Mouse (Mus musculus) thymus, postnatal 25 days (tissue): ENCODE results near the gene Tcf7l1.
"Not testable (repeated sequence)": the region's sequence is repeated elsewhere in the genome, so short reads cannot be mapped to it uniquely, and the experiment has no call there.

ENCODE experiments used
- DNase-seq: peaks from one replicate; pipeline ENCODE4 v3.0.0; 2022

Tcf7l1 gene

DNA sequence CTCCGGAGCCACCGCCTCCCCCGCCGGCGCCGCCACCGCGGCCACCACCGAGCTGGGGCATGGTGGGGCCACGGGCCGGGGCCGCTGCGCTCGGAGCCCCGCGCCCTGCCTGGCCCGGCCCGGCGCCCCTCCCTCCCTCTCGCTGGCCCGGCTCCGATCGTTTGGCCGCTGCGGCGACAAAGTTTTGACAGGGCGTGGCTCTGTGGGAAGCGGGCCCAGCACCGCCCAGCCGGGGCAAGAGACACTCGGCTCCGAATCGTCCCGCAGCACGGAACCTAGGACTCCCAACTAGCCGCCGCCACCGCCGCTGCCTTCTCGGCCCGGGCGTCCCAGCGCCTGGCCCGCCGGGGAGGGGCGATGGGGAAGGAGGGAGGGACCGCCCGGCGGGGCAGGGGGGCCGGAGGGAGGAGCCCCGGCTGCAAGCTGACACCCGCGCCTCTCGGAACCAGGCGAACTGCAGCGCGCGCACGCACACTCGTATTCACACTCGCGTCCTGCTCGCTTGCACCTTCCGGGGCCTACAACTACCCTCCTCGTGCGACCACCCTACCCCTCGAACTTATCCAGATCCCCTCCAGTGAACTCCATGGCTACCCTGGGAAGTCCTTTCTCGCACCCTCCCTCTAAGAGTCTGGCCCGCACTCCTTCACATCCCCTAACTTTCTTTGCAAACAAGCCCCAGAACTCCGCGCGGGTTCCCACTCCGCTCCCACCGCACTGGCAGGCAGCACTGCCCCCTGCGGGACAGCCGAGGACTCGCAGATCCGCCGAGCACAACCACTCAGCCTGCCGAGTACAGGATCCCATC lies at the start of gene Tcf7l1:
Gene Tcf7l1 (minus strand): TSS at position 363 of the 808 bp plus-strand sequence.
- peak; percentile 89 for DNase-seq

- DNase-seq: no peak
Observed at GRCm38 (mm10) chr6:72837756-72838155, 48.7 kb upstream of the Tcf7l1 start.

- no peak for DNase-seq
Observed at GRCm38 (mm10) chr6:72834518-72834917, 45.5 kb upstream of the Tcf7l1 start.

GRCm38 (mm10) chr6:72831858-72832257 lies 42.8 kb upstream of the Tcf7l1 start:
- DNase-seq: no peak

GRCm38 (mm10) chr6:72831276-72831675 lies 42.2 kb upstream of the Tcf7l1 start:
- DNase-seq: peak; percentile 64

- DNase-seq: peak; percentile 27
Observed at GRCm38 (mm10) chr6:72828857-72829256, 39.8 kb upstream of the Tcf7l1 start.

GRCm38 (mm10) chr6:72828037-72828436 lies 39.0 kb upstream of the Tcf7l1 start:
- DNase-seq: not testable (repeated sequence)

- no peak for DNase-seq
Observed at GRCm38 (mm10) chr6:72825762-72826161, 36.7 kb upstream of the Tcf7l1 start.

DNA sequence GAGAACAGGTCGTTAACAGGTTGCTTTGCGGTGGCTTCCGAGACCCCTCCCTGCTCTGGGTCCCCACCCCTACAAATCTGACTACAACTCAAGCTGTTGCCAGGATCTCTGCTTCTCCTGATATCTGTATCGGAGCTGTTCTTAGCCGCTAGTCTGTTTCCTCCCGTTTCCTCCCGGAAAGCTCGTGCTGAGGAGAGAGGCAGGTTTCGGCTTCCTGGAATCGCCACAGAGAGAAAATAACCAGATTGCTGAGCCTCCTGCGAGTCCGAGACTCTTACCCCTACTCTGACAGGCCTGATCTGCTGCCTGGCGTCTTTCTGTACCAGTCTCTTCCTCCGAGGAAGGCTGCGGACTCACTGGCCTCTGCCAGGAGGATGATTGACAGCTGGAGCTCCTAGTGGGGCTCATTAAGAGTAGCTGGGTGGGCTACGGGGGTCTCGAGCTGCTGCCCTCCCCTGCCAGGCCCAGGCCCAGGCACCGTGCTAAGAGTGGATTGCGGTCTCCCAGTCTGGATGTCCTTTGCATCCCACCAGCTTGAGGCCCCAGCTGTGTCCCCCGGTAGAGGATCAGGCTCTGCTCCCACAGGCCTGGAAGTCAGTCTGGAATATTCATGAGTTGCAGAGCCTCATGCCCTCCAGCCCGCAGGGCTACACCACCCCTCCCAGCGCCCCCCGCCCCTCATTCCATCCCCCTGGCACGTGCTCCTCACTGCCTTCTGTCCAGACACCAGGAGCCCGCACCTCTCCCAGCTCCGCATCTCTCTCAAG lies 36.1 kb upstream of the Tcf7l1 start:
- no peak for DNase-seq

DNA sequence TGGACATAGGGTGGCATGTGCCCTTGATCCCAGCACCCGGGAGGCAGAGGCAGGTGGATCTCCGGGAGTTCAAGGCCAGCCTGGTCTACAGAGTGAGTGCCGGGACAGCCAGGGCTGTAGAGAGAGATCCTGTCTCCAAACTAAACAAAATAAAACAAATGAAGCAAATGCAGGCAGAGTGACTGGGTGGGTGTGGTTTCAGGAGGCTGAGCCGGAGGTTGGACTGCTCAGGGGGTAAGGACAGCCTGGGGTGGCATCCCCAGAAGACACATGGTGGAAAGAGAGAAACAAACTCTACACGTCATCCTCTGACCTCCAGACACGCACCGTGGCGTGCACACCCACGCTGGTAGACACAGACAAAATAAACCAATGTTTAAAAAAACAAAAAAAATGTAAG lies 24.4 kb upstream of the Tcf7l1 start:
- DNase-seq: no peak

- DNase-seq: peak; percentile 3
Observed at GRCm38 (mm10) chr6:72810248-72810647, 21.2 kb upstream of the Tcf7l1 start.

- DNase-seq: no peak
Observed at GRCm38 (mm10) chr6:72809522-72810149, 20.6 kb upstream of the Tcf7l1 start.

- DNase-seq: no peak
Observed at GRCm38 (mm10) chr6:72808342-72808741, 19.3 kb upstream of the Tcf7l1 start.

DNA sequence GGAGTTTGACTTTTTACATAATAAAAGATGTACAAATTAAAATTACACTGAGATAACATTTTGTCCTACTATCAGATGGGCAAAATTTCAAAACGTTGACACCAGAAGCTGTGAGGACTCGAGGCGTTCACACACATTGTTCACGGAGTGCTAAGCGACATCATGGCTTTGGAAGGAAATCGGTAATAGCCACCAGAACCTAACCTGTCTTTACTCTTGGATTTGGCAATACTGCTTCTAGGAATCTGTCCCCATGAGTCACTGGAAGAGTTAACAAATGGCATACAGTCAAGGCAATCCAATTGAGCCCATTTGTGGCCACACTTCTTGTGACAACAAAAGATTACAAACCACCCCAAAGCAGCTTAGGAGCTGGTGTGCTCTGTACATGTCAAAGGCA lies 14.6 kb upstream of the Tcf7l1 start:
- DNase-seq: no peak

DNA sequence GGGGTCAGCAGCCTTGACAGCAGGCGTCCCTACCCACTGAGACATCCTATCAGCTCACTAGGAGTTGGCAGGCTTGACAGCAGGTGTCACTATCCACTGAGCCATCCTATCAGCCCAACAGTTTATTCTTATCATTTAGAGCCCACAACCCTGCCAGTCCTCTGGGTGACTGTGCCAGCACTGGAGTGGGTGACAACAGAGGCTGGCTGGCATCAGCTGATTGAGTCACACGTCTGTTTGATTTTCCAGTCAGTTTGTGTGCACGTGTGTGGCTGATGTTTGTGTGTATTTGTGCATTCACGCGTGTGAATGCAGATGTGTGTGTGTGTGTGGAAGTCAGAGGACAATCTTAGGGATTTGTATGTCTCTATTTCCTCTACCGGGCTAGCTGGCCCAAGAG lies 13.1 kb upstream of the Tcf7l1 start:
- DNase-seq: no peak

DNA sequence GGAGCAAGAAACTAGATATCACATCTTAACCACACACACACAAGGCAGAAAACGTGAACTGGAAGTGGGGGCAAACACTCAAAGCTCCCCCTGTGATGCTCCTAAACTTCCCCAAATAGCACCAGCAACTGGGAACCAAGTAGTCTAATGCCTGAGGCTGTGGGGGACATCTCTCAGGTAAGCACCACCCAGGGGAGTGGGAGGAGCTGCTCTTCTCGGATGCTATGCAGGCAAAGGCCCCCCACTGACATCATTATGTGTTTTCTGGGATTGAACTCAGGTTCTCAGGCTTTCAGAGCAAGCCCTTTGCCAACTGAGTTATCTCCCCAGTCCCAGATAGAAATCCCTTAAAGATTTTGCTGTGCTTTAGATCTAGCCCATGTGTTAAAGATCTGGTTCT lies 11.6 kb upstream of the Tcf7l1 start:
- DNase-seq: no peak

- DNase-seq: no peak
Observed at GRCm38 (mm10) chr6:72797763-72798162, 8.7 kb upstream of the Tcf7l1 start.

DNA sequence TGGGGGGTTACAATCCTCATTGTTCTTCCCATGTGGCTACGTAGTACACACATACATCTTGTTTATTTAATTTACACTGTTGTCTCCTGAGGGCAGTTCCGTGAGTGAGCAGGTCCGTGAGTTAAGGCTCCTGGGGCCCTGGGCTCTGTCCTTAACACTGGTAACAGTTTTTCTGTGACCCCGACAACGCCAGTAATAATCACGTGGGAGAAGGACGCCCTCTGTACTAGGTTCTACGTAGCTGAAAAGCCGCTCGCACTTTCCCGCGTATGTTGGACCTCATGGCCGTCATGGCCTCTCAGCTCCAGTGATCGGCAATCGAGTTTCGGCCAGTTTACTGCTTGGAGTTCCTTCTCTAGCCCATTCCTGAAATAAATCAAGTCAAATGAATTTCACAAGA lies 6.4 kb upstream of the Tcf7l1 start:
- DNase-seq: no peak

DNA sequence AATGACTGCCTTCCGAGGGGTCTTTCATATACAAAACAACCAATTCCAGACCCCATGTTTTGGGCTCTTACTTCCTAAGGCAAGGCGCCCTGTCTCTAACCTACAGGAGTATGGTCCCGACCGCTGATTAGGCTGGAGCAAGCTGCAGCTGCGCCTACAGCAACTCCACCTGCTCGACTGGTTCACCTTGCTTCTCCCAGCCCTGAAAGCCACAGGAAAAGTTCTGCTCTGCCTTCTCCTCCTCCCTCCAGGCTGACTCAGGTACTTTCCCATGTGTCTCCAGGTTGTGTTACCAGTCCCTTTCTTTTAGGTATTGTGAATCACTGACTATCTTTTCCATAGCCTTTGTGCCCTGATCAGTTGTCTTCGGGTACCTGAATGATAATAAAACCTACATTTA lies 5.8 kb upstream of the Tcf7l1 start:
- DNase-seq: no peak

GRCm38 (mm10) chr6:72792641-72793040 lies 3.6 kb upstream of the Tcf7l1 start:
- DNase-seq: no peak

GRCm38 (mm10) chr6:72787948-72788891 lies 834 bp downstream of the Tcf7l1 start:
- no peak for DNase-seq

GRCm38 (mm10) chr6:72787322-72787947 lies 1.6 kb downstream of the Tcf7l1 start:
- DNase-seq: no peak
